Mouse (Mus musculus): Measurements from ENCODE around the gene 6030468B19Rik. TPM values are rescaled to one million over a fixed set of nuclear protein-coding genes. Genes with fewer than 3 reads are reported as not detected.
"Not testable (repeated sequence)": the region's sequence is repeated elsewhere in the genome, so short reads cannot be mapped to it uniquely, and the experiment has no call there.

The 6030468B19Rik gene
- polyA plus RNA-seq, 1 experiment: not detected

DNA sequence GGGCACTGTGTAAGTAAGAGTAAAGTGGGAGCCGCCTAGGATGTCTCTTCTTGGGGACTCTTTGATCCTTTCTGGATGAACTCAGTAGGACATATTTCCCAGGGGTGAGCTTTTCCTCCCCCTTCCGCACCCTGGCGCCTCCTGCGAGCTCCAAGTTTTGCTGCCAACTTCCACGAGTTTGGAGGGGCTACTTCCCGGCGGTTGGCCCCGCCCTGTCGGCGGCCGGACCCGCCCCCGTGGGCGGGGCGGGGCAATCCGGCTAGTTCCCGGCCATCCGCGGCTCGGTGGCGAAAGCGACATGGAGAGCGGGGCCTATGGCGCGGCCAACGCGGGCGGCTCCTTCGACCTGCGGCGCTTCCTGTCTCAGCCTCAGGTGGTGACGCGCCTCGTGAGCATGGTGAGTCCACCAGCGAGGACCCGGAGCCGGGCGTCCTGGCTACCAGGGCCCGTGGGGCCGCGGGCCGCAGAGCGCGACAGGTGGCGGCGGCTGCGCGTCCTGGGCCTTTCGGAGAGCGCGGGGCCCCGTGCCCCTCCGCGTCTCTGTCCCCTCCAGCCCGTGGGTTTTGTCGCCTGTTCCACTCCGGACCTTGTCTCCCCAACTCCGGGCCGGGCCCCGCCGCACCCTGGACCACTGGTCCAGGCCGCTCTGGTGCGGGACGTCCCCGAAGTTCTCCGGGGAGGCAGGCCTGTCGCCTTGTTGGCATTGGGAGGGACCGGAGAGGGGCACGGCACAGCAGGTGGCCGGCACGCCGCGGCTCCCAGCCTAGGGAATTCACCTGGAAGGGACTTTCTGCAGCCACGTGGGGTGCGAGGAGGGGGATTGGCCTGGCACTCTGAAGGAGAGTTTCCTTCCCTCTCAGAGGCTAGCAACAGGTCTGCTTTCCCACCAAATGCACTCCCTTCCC is 12.2 kb downstream of the 6030468B19Rik start, which contains the start of the genes Gm20708 and Syngr2:
Gene Gm20708, plus strand, starts transcription at position 262 of the 905 bp plus-strand sequence.
Gene Syngr2, plus strand, starts transcription at position 262 of the 905 bp plus-strand sequence.
- Histone ChIP-seq H3K4me3 (ENCODE audit: insufficient read depth, low read depth, low read length) (peak within 1 kb of the TSS; percentile 55), H3K27ac (ENCODE audit: insufficient read depth, low read depth, low read length) (no peak within 1 kb of the TSS), H3K4me1 (ENCODE audit: control insufficient read depth, insufficient read depth, low read length) (peaks cover 16% of the 10 kb centered on the region)
- WGBS: 1% methylated on average over 75 of the region's 75 CpGs
- no peak for TF ChIP-seq POLR2A (IDR thresholded peaks at IDR 0.05; ENCODE audit: insufficient read depth, low read depth, low read length)
- no peak for TF ChIP-seq CTCF (IDR thresholded peaks at IDR 0.05; ENCODE audit: insufficient read depth, low read depth, low read length)

DNA sequence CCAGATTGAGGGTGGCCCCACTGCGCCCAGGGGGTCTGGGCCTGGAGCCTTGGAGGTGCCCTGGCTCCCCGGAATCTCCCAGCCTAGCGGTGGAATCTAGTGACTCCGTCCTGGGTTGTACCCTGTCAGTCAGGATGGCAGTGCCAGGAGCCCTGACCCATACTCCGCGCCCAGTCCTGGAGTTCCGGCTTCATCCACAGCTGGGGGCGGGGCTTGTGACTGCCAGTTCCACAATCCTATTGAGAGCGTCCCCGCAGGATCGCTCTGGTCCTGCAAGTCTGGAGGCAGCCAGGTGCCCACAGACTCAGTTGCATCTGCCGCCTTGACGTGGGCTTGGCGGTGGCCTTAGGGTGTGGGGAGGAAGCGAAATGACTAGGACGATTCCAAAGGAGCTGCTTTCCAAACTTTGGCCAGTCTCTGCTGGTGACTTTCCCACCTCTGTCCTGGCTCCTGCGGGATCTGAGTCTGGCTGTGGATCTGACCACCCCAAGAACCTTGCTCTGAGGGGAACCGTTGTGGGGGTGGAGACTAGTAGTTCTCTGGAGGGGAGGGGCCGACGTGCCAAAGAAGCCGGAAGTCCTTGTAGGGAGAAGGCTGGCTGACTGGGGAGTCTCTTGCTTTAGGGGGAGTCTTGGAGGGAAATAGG is 13.1 kb downstream of the 6030468B19Rik start:
- peaks cover 16% of the 10 kb centered on the region for H3K4me1 ChIP-seq (ENCODE audit: control insufficient read depth, insufficient read depth, low read length)
- H3K27ac ChIP-seq (ENCODE audit: insufficient read depth, low read depth, low read length): no peak overlapping the region
- no peak for TF ChIP-seq CTCF (IDR thresholded peaks at IDR 0.05; ENCODE audit: insufficient read depth, low read depth, low read length)
- no peak for TF ChIP-seq POLR2A (IDR thresholded peaks at IDR 0.05; ENCODE audit: insufficient read depth, low read depth, low read length)
- 1% methylated on average over 21 of the region's 21 CpGs for WGBS
- peak overlapping the region; percentile 55 for H3K4me3 ChIP-seq (ENCODE audit: insufficient read depth, low read depth, low read length)

DNA sequence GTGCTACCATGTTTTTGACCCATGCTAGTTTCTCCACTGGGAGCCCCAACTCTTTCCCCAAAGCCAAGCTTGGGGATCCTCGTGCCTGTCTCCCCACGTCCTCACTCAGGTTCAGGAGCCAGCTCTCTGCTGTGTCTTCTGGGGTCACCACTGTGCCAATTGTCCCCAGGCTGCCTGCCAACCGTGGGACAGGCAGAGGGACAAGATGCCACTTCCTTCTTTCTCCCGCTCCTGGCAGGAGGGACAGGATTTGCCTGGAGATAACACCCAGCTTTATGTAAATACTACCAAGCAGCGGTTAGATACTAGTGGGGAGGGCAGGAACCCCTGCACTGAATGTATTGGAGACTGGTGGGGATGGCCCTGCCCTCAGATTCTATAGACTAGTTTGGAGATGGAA is 16.4 kb downstream of the 6030468B19Rik start:
- 76% methylated on average over 5 of the region's 5 CpGs for WGBS

DNA sequence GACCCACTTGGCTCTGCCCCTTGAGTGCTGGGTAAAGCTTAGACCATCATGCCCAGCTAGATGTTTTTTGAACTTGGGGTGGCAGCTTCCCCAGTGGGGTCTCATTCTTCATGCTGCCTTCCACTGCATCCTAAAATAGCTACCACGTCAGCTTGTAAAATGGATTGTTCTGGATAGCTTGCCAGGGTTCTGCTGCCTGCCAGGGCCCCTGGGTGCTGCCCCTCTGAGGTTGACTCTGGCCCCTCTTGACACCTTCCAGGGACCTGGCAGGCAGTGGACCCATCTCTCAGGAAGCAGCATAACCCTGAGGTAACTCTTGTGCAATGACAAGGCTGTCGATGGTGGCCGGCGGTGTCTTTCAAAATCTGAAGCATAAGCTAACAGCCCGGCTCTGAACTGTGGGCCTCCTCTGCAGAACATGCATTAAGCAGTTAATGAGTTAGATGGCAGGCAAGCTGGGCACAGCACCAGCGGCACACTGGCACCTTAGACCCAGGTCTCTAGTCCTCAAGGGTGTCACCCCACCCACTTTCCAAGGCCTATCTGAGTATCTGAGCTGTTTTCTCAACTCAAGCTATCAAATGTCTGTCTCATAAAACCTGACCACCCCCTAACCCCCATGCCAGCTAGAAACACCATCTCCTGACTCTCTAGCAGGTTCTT is 17.4 kb downstream of the 6030468B19Rik start:
- Histone ChIP-seq H3K27ac (ENCODE audit: insufficient read depth, low read depth, low read length) (no peak overlapping the region), H3K4me1 (ENCODE audit: control insufficient read depth, insufficient read depth, low read length) (peaks cover 14% of the 10 kb centered on the region), H3K4me3 (ENCODE audit: insufficient read depth, low read depth, low read length) (no peak overlapping the region)
- TF ChIP-seq CTCF (IDR thresholded peaks at IDR 0.05; ENCODE audit: insufficient read depth, low read depth, low read length): no peak
- WGBS: 93% methylated on average over 6 of the region's 6 CpGs

More for the DNA sequence above, 16.4 kb downstream of the 6030468B19Rik start:
- Histone ChIP-seq H3K27ac (ENCODE audit: insufficient read depth, low read depth, low read length) (no peak overlapping the region), H3K4me1 (ENCODE audit: control insufficient read depth, insufficient read depth, low read length) (peaks cover 16% of the 10 kb centered on the region), H3K4me3 (ENCODE audit: insufficient read depth, low read depth, low read length) (no peak overlapping the region)
- TF ChIP-seq CTCF (IDR thresholded peaks at IDR 0.05; ENCODE audit: insufficient read depth, low read depth, low read length) (no peak), POLR2A (IDR thresholded peaks at IDR 0.05; ENCODE audit: insufficient read depth, low read depth, low read length) (no peak)

DNA sequence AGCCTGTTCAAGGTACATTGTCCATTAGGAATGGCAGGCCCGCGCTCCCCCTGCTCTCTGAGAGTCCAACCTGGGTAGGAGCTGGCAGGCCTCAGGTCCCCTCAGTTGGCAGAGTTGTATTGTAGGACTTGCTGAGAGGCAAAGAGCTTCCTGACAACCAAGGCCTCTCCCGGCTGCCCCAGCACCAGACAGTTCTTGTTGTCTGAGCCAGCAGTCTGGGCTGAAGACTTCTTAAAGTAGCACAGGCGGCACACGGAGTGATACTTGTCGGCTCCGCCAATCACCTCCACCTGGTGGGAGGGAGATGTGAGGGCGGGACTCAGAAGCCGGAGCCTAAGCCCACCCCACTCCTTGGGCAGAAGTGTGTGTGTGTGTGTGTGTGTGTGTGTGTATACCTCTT is 18.4 kb downstream of the 6030468B19Rik start:
- H3K27ac ChIP-seq (ENCODE audit: insufficient read depth, low read depth, low read length); H3K4me3 ChIP-seq (ENCODE audit: insufficient read depth, low read depth, low read length); H3K4me1 ChIP-seq (ENCODE audit: control insufficient read depth, insufficient read depth, low read length): not testable (repeated sequence)
- 89% methylated on average over 9 of the region's 9 CpGs for WGBS

DNA sequence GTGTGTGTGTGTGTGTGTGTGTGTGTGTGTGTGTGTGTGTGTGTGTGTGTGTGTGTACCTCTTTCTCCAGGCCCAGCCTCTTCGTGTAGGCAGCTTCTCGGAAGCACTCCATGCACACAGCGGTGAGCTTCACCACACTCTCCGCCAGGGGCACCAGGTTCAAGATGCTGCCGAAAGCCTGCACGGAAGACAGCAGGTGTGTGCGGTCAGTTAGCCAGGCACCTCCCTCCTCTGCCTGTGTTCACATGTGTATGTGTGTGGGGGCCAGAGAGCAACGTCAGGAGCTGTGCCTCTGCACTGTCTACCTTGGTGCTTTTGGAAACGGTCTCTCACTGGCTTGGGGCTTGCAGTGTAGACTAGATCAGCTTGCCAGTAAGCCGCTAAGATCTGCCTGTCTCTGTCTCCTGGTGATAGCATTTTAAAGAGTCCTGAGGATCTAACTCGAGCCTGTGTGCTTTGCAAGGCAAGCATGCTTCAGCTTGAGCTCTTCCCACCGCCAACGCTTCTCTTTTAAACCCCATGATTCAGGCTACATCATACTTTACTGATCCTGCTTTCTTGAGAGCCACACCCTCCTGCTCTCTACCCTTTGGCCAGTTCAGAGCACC is 19.0 kb downstream of the 6030468B19Rik start:
- 93% methylated on average over 13 of the region's 13 CpGs for WGBS
- Histone ChIP-seq H3K4me1 (ENCODE audit: control insufficient read depth, insufficient read depth, low read length) (peaks cover 4% of the 10 kb centered on the region), H3K4me3 (ENCODE audit: insufficient read depth, low read depth, low read length) (no peak overlapping the region), H3K27ac (ENCODE audit: insufficient read depth, low read depth, low read length) (no peak overlapping the region)
- no peak for TF ChIP-seq CTCF (IDR thresholded peaks at IDR 0.05; ENCODE audit: insufficient read depth, low read depth, low read length)
- no peak for TF ChIP-seq POLR2A (IDR thresholded peaks at IDR 0.05; ENCODE audit: insufficient read depth, low read depth, low read length)

DNA sequence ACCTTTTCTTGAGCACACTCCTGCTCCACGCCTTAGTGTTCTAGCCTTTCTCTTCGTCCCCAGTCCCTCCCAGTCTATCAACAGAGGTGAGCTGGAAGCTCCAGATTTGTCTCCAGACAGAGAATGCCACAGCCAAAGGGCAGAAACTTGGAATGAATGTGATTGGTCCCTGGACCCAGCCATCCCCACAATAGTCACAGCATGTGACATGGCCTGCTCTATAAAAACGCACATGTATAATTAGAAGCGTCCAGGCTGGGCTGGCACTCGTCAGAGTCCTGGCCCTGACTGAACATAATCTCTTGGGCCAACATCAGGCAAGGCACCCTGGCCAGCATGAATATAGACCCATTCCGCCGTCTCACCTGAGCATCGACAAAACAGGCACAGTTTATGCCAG is 21.6 kb downstream of the 6030468B19Rik start:
- H3K4me3 ChIP-seq (ENCODE audit: insufficient read depth, low read depth, low read length): no peak overlapping the region
- H3K4me1 ChIP-seq (ENCODE audit: control insufficient read depth, insufficient read depth, low read length): peaks cover 4% of the 10 kb centered on the region
- TF ChIP-seq POLR2A (IDR thresholded peaks at IDR 0.05; ENCODE audit: insufficient read depth, low read depth, low read length): no peak
- no peak for TF ChIP-seq CTCF (IDR thresholded peaks at IDR 0.05; ENCODE audit: insufficient read depth, low read depth, low read length)
- H3K27ac ChIP-seq (ENCODE audit: insufficient read depth, low read depth, low read length): no peak overlapping the region
- 63% methylated on average over 8 of the region's 8 CpGs for whole genome bisulfite sequencing

DNA sequence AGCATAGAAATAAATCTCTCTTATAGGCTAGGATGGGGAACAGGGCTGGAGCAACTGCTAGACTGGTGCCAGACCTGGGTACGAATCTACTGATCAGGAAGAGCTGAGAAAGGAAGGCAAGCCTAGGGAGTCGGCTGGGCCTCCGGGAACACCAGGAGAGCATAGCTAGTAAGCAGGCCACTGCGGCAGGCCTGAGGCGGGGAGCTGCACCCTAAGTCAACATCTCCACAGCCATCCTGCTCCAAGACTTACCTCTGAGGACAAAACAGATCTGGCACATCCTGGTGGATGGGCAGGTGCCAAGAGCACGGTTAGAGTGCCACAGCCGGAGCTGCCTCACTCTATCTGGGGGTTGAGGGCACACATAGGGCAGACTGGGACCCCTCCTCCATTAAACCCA is 22.7 kb downstream of the 6030468B19Rik start:
- Histone ChIP-seq H3K27ac (ENCODE audit: insufficient read depth, low read depth, low read length) (no peak overlapping the region), H3K4me3 (ENCODE audit: insufficient read depth, low read depth, low read length) (no peak overlapping the region), H3K4me1 (ENCODE audit: control insufficient read depth, insufficient read depth, low read length) (peaks cover 7% of the 10 kb centered on the region)
- 96% methylated on average over 7 of the region's 7 CpGs for WGBS
- TF ChIP-seq CTCF (IDR thresholded peaks at IDR 0.05; ENCODE audit: insufficient read depth, low read depth, low read length): no peak
- no peak for TF ChIP-seq POLR2A (IDR thresholded peaks at IDR 0.05; ENCODE audit: insufficient read depth, low read depth, low read length)

Measured in olfactory bulb, adult 2 months (tissue).